Mouse (Mus musculus) liver, embryonic 15.5 days (tissue): ENCODE results near the gene Tmem95. TPM values are rescaled to one million over a fixed set of nuclear protein-coding genes. Genes with fewer than 3 reads are reported as not detected.

Experiments used
- ATAC-seq: fragments of 200-750 bp; cut with Nextera tagmentation; 2 replicates; pipeline ENCODE4 v1.8.0; 2017; ENCODE audit warnings: moderate number of reproducible peaks, mild to moderate bottlenecking, moderate library complexity; ENCODE audit not compliant: insufficient read depth
- H3K27ac ChIP-seq: fragments of 300-500 bp; sonication (generic); replicated peaks from 2 replicates; pipeline ENCODE4 v1.5.1; 2015; ENCODE audit warnings: mild to moderate bottlenecking, inconsistent platforms
- H3K27me3 ChIP-seq: fragments of 300-500 bp; sonication (generic); 2 replicates; pipeline ENCODE4 v1.6.1; 2015; ENCODE audit warnings: mild to moderate bottlenecking, inconsistent platforms
- H3K36me3 ChIP-seq: fragments of 300-500 bp; sonication (generic); replicated peaks from 2 replicates; pipeline ENCODE4 v1.6.1; 2015; ENCODE audit warnings: moderate library complexity, mild to moderate bottlenecking, inconsistent platforms
- H3K4me1 ChIP-seq: fragments of 300-500 bp; sonication (generic); replicated peaks from 2 replicates; pipeline ENCODE4 v1.6.1; 2015; ENCODE audit warnings: inconsistent platforms
- H3K4me2 ChIP-seq: fragments of 300-500 bp; sonication (generic); 2 replicates; pipeline ENCODE4 v1.6.1; 2015; ENCODE audit warnings: moderate library complexity, mild to moderate bottlenecking, inconsistent platforms
- H3K4me3 ChIP-seq: fragments of 300-500 bp; sonication (generic); replicated peaks from 2 replicates; pipeline ENCODE4 v1.5.1; 2015; ENCODE audit warnings: mild to moderate bottlenecking, inconsistent platforms
- H3K9ac ChIP-seq: fragments of 300-500 bp; sonication (generic); 2 replicates; pipeline ENCODE4 v1.6.1; 2015; ENCODE audit warnings: moderate library complexity, mild to moderate bottlenecking, inconsistent platforms
- H3K9me3 ChIP-seq: fragments of 300-500 bp; sonication (generic); replicated peaks from 2 replicates; pipeline ENCODE4 v1.6.1; 2016; ENCODE audit warnings: inconsistent platforms
- WGBS: fragments of 180-500 bp; shearing (Covaris S2); methylation state at CpG from one replicate; pipeline ENCODE4 v1.1.7; 2015; ENCODE audit warnings: mixed read lengths; ENCODE audit not compliant: insufficient replicate concordance; 5-methylcytosine and 5-hydroxymethylcytosine counted together
- polyA plus RNA-seq: library from polyadenylated mRNA; unstranded; fragments of >200 nt; fragmentation: Nextera tagmentation; extraction: Ambion mirVana; gene quantifications from 2 replicates; pipeline ENCODE4 v1.2.1, GENCODE M21; 2015

The Tmem95 gene
- polyA plus RNA-seq, 1 experiment from 2014 or later = not detected

- Histone ChIP-seq H3K9ac (no peak overlapping the region), H3K4me1 (peaks cover 11% of the 10 kb centered on the region), H3K4me2 (no peak overlapping the region), H3K4me3 (no peak overlapping the region), H3K36me3 (peaks cover 92% of the 10 kb centered on the region), H3K9me3 (no peaks in the 10 kb centered on the region), H3K27ac (no peak overlapping the region), H3K27me3 (no peaks in the 10 kb centered on the region)
- ATAC-seq = no peak
- 76% methylated on average over 5 of the region's 5 CpGs for WGBS
Measured at GRCm38 (mm10) chr11:69909174-69909573, 31.4 kb upstream of the Tmem95 start.

- Histone ChIP-seq H3K9ac (no peak overlapping the region), H3K27me3 (no peaks in the 10 kb centered on the region), H3K4me2 (no peak overlapping the region), H3K4me1 (peaks cover 13% of the 10 kb centered on the region), H3K9me3 (no peaks in the 10 kb centered on the region), H3K36me3 (peaks cover 97% of the 10 kb centered on the region), H3K27ac (no peak overlapping the region), H3K4me3 (no peak overlapping the region)
- WGBS = 88% methylated on average over 11 of the region's 11 CpGs
- ATAC-seq = no peak
Measured at GRCm38 (mm10) chr11:69908645-69909044, 30.8 kb upstream of the Tmem95 start.

GRCm38 (mm10) chr11:69904311-69904710, 26.5 kb upstream of the Tmem95 start:
- H3K9ac ChIP-seq = no peak overlapping the region
- H3K36me3 ChIP-seq = peaks cover 62% of the 10 kb centered on the region
- no peaks in the 10 kb centered on the region for H3K9me3 ChIP-seq
- peaks cover 11% of the 10 kb centered on the region for H3K27me3 ChIP-seq
- peaks cover 38% of the 10 kb centered on the region for H3K4me1 ChIP-seq
- ATAC-seq = no peak
- WGBS = 85% methylated on average over 9 of the region's 9 CpGs
- no peak overlapping the region for H3K27ac ChIP-seq
- no peak overlapping the region for H3K4me2 ChIP-seq
- no peak overlapping the region; the same call in 1 of the 2 replicates for H3K4me3 ChIP-seq

- 71% methylated on average over 13 of the region's 13 CpGs for WGBS
- Histone ChIP-seq H3K4me2 (peak overlapping the region; percentile 98), H3K27ac (peak overlapping the region; percentile 98), H3K9me3 (no peaks in the 10 kb centered on the region), H3K4me1 (peaks cover 45% of the 10 kb centered on the region), H3K27me3 (peaks cover 21% of the 10 kb centered on the region), H3K9ac (peak overlapping the region; percentile 94), H3K36me3 (peaks cover 49% of the 10 kb centered on the region), H3K4me3 (peak overlapping the region; percentile 90)
- no peak for ATAC-seq
Measured at GRCm38 (mm10) chr11:69902972-69903371, 25.2 kb upstream of the Tmem95 start.

GRCm38 (mm10) chr11:69901993-69902392, 24.2 kb upstream of the Tmem95 start:
- peaks cover 39% of the 10 kb centered on the region for H3K36me3 ChIP-seq
- peaks cover 25% of the 10 kb centered on the region for H3K27me3 ChIP-seq
- ATAC-seq = peak; percentile 2; the same call in 1 of the 2 replicates
- H3K9me3 ChIP-seq = no peaks in the 10 kb centered on the region
- peak overlapping the region; percentile 94 for H3K9ac ChIP-seq
- peak overlapping the region; percentile 98 for H3K27ac ChIP-seq
- peaks cover 45% of the 10 kb centered on the region for H3K4me1 ChIP-seq
- peak overlapping the region; percentile 90 for H3K4me3 ChIP-seq
- peak overlapping the region; percentile 98 for H3K4me2 ChIP-seq
- WGBS = under 1% methylated on average over 39 of the region's 39 CpGs

GRCm38 (mm10) chr11:69901406-69901846, 23.6 kb upstream of the Tmem95 start:
- WGBS = under 1% methylated on average over 42 of the region's 42 CpGs
- H3K4me1 ChIP-seq = peaks cover 45% of the 10 kb centered on the region
- H3K27ac ChIP-seq = peak overlapping the region; percentile 98
- peak overlapping the region; percentile 90 for H3K4me3 ChIP-seq
- peak overlapping the region; percentile 94 for H3K9ac ChIP-seq
- peak overlapping the region; percentile 98 for H3K4me2 ChIP-seq
- H3K36me3 ChIP-seq = peaks cover 33% of the 10 kb centered on the region
- peak; percentile 67 for ATAC-seq
- H3K9me3 ChIP-seq = no peaks in the 10 kb centered on the region
- H3K27me3 ChIP-seq = peaks cover 25% of the 10 kb centered on the region

- peak; percentile 90 for ATAC-seq
- no peaks in the 10 kb centered on the region for H3K9me3 ChIP-seq
- peak within 1 kb of the TSS; percentile 90 for H3K4me3 ChIP-seq
- H3K36me3 ChIP-seq = peaks cover 27% of the 10 kb centered on the region
- under 1% methylated on average over 38 of the region's 38 CpGs for WGBS
- peak within 1 kb of the TSS; percentile 94 for H3K9ac ChIP-seq
- H3K27ac ChIP-seq = peak within 1 kb of the TSS; percentile 98
- peaks cover 46% of the 10 kb centered on the region for H3K4me1 ChIP-seq
- H3K27me3 ChIP-seq = peaks cover 25% of the 10 kb centered on the region
- H3K4me2 ChIP-seq = peak within 1 kb of the TSS; percentile 98
Measured at GRCm38 (mm10) chr11:69900471-69901405, 22.9 kb upstream of the Tmem95 start, which contains the start of the genes 2810408A11Rik and Neurl4. Gene 2810408A11Rik (minus strand): TSS chr11:69900987. Gene Neurl4 (plus strand): TSS chr11:69901072.

GRCm38 (mm10) chr11:69899870-69900269, 22.1 kb upstream of the Tmem95 start:
- Histone ChIP-seq H3K27me3 (peaks cover 25% of the 10 kb centered on the region), H3K4me1 (peaks cover 54% of the 10 kb centered on the region), H3K27ac (no peak overlapping the region), H3K9me3 (no peaks in the 10 kb centered on the region), H3K36me3 (peaks cover 18% of the 10 kb centered on the region), H3K9ac (no peak overlapping the region), H3K4me3 (no peak overlapping the region), H3K4me2 (peak overlapping the region; percentile 98)
- ATAC-seq = no peak
- 47% methylated on average over 4 of the region's 4 CpGs for WGBS

- peak within 1 kb of the TSS; percentile 35 for H3K4me3 ChIP-seq
- peak within 1 kb of the TSS; percentile 36; the same call in 1 of the 2 replicates for H3K4me2 ChIP-seq
- peaks cover 22% of the 10 kb centered on the region for H3K27me3 ChIP-seq
- 20% methylated on average over 4 of the region's 4 CpGs for WGBS
- no peaks in the 10 kb centered on the region for H3K36me3 ChIP-seq
- H3K27ac ChIP-seq = peak within 1 kb of the TSS; percentile 66
- H3K9ac ChIP-seq = peak within 1 kb of the TSS; percentile 11; the same call in 1 of the 2 replicates
- H3K9me3 ChIP-seq = no peaks in the 10 kb centered on the region
- H3K4me1 ChIP-seq = peaks cover 40% of the 10 kb centered on the region
- ATAC-seq = peak; percentile 58
Measured at GRCm38 (mm10) chr11:69895291-69895690, 17.5 kb upstream of the Tmem95 start, which contains the start of gene Acap1. Gene Acap1 (minus strand): TSS chr11:69895539.

GRCm38 (mm10) chr11:69894671-69895070, 16.9 kb upstream of the Tmem95 start:
- H3K4me3 ChIP-seq = 0 out of 2 replicates have a peak overlapping the region, but pooled peaks have one; percentile 17
- H3K9me3 ChIP-seq = no peaks in the 10 kb centered on the region
- no peak overlapping the region for H3K4me2 ChIP-seq
- H3K9ac ChIP-seq = no peak overlapping the region
- no peaks in the 10 kb centered on the region for H3K36me3 ChIP-seq
- ATAC-seq = no peak
- 22% methylated on average over 5 of the region's 5 CpGs for WGBS
- peak overlapping the region; percentile 66 for H3K27ac ChIP-seq
- H3K27me3 ChIP-seq = peaks cover 18% of the 10 kb centered on the region
- peaks cover 36% of the 10 kb centered on the region for H3K4me1 ChIP-seq

- WGBS = 36% methylated on average over 4 of the region's 4 CpGs
- Histone ChIP-seq H3K36me3 (no peaks in the 10 kb centered on the region), H3K4me2 (no peak overlapping the region), H3K9me3 (no peaks in the 10 kb centered on the region), H3K4me3 (no peak overlapping the region), H3K9ac (no peak overlapping the region), H3K27me3 (no peaks in the 10 kb centered on the region), H3K27ac (no peak overlapping the region), H3K4me1 (peaks cover 47% of the 10 kb centered on the region)
- no peak for ATAC-seq
Measured at GRCm38 (mm10) chr11:69891482-69891881, 13.7 kb upstream of the Tmem95 start.
